Mouse (Mus musculus): Measurements from ENCODE around the gene Ankk1.

The Ankk1 gene

GRCm38 (mm10) chr9:49384855-49385254 lies 42.0 kb downstream of the Ankk1 start:
- TF ChIP-seq GATA4 (IDR thresholded peaks at IDR 0.05; ENCODE audit: insufficient replicate concordance, low read length), result no peak

- TF ChIP-seq GATA4 (IDR thresholded peaks at IDR 0.05; ENCODE audit: insufficient replicate concordance, low read length), result no peak
These were observed 42.8 kb downstream of the Ankk1 start for GRCm38 (mm10) chr9:49384041-49384440.

- TF ChIP-seq GATA4 (IDR thresholded peaks at IDR 0.05; ENCODE audit: insufficient replicate concordance, low read length), result no peak
These were observed 46.9 kb downstream of the Ankk1 start for GRCm38 (mm10) chr9:49379962-49380361.

GRCm38 (mm10) chr9:49373946-49374345 lies 52.9 kb downstream of the Ankk1 start:
- TF ChIP-seq GATA4 (IDR thresholded peaks at IDR 0.05; ENCODE audit: insufficient replicate concordance, low read length), result no peak

- no peak for TF ChIP-seq GATA4 (IDR thresholded peaks at IDR 0.05; ENCODE audit: insufficient replicate concordance, low read length)
These were observed 61.1 kb downstream of the Ankk1 start for GRCm38 (mm10) chr9:49365763-49366162.
